Mouse (Mus musculus): ENCODE results near the gene Gprasp1.

GRCm38 (mm10) chrX:135752832-135753231 is 10.3 kb downstream of the Gprasp1 start:
- TF ChIP-seq POLR2A (IDR thresholded peaks at IDR 0.05; ENCODE audit: insufficient read depth, low read depth, low read length) (no peak), CTCF (IDR thresholded peaks at IDR 0.05; ENCODE audit: insufficient read depth, low read depth, low read length) (no peak)
